Mouse (Mus musculus) lung, postnatal 25 days (tissue): ENCODE measurements around the gene Gpatch3.
A peak's percentile ranks its signal among the peaks of the same experiment; 100 is the strongest.

Experiments
- DNase-seq: peaks from one replicate; pipeline ENCODE4 v3.0.0; 2022; ENCODE audit warnings: low spot score

Gene Gpatch3

GRCm38 (mm10) chr4:133574070-133574842, at the start of gene Gpatch3:
TSS of gene Gpatch3 (plus strand) at chr4:133574745.
- peak; percentile 93 for DNase-seq

GRCm38 (mm10) chr4:133527788-133528187, 46.8 kb upstream of the Gpatch3 start:
- DNase-seq = no peak

- DNase-seq = no peak
Observed at GRCm38 (mm10) chr4:133532777-133533176, 41.8 kb upstream of the Gpatch3 start.

- DNase-seq = no peak
Observed at GRCm38 (mm10) chr4:133536081-133536480, 38.5 kb upstream of the Gpatch3 start.

- DNase-seq = no peak
Observed at GRCm38 (mm10) chr4:133536652-133537051, 37.9 kb upstream of the Gpatch3 start.

GRCm38 (mm10) chr4:133545272-133546231, 29.0 kb upstream of the Gpatch3 start, which contains the start of gene Nudc:
TSS of gene Nudc (minus strand) at chr4:133545996.
- DNase-seq = peak; percentile 98

- DNase-seq = no peak
Observed at GRCm38 (mm10) chr4:133552029-133552428, 22.5 kb upstream of the Gpatch3 start.

GRCm38 (mm10) chr4:133552768-133553447, 21.6 kb upstream of the Gpatch3 start, which contains the start of gene Nr0b2:
TSS of gene Nr0b2 (plus strand) at chr4:133553376.
- DNase-seq = no peak

GRCm38 (mm10) chr4:133553448-133554330, 20.9 kb upstream of the Gpatch3 start:
- no peak for DNase-seq

GRCm38 (mm10) chr4:133557041-133557717, 17.4 kb upstream of the Gpatch3 start:
- DNase-seq = no peak

- DNase-seq = no peak
Observed at GRCm38 (mm10) chr4:133559846-133560245, 14.7 kb upstream of the Gpatch3 start.

GRCm38 (mm10) chr4:133561622-133562021, 12.9 kb upstream of the Gpatch3 start:
- DNase-seq = no peak

- DNase-seq = no peak
Observed at GRCm38 (mm10) chr4:133563123-133563571, 11.4 kb upstream of the Gpatch3 start.

GRCm38 (mm10) chr4:133567251-133567650, 7.3 kb upstream of the Gpatch3 start:
- DNase-seq = no peak

GRCm38 (mm10) chr4:133569291-133570065, 5.1 kb upstream of the Gpatch3 start:
- DNase-seq = no peak

- DNase-seq = no peak
Observed at GRCm38 (mm10) chr4:133570066-133570466, 4.5 kb upstream of the Gpatch3 start.

GRCm38 (mm10) chr4:133574843-133575202, 278 bp downstream of the Gpatch3 start:
- no peak for DNase-seq

- DNase-seq = no peak
Observed at GRCm38 (mm10) chr4:133577983-133578382, 3.4 kb downstream of the Gpatch3 start.

- DNase-seq = no peak
Observed at GRCm38 (mm10) chr4:133583690-133584058, 9.1 kb downstream of the Gpatch3 start.
